Mouse (Mus musculus) megakaryocyte, embryonic 14.5 days (primary cell): ENCODE results near the gene Car12.

Experiments
- FLI1 ChIP-seq: IDR thresholded peaks from 2 replicates; pipeline ENCODE4 v1.6.1; 2012; ENCODE audit warnings: low read length, inconsistent platforms, mixed read lengths
- GATA1 ChIP-seq: IDR thresholded peaks from 3 replicates; pipeline ENCODE4 v1.6.1; 2012; ENCODE audit warnings: mixed read lengths, low read length, inconsistent platforms, borderline replicate concordance

GRCm38 (mm10) chr9:66730556-66730955 lies 17.1 kb downstream of the Car12 start:
- TF ChIP-seq GATA1 (no peak), FLI1 (no peak)
